Mouse (Mus musculus) embryonic facial prominence, embryonic 11.5 days (tissue): ENCODE measurements around the gene Aftph. TPM values are rescaled to one million over a fixed set of nuclear protein-coding genes. Genes with fewer than 3 reads are reported as not detected.
A peak's percentile ranks its signal among the peaks of the same experiment; 100 is the strongest.

Experiments
- ATAC-seq: fragments of 200-750 bp; cut with Nextera tagmentation; replicated peaks from 2 replicates; pipeline ENCODE4 v1.8.0; 2017; ENCODE audit warnings: low read depth; ENCODE audit not compliant: insufficient number of reproducible peaks, low FRiP score, low TSS enrichment
- DNase-seq: peaks from one replicate; pipeline ENCODE4 v3.0.0-alpha.2; 2015; ENCODE audit warnings: low spot score
- H3K27ac ChIP-seq: fragments of 300-500 bp; sonication (generic); replicated peaks from 2 replicates; pipeline ENCODE4 v1.5.1; 2014; ENCODE audit warnings: mild to moderate bottlenecking, low read depth, low read length, control low read depth
- H3K27me3 ChIP-seq: fragments of 300-500 bp; sonication (generic); 2 replicates; pipeline ENCODE4 v1.6.1; 2014; ENCODE audit warnings: mild to moderate bottlenecking, low read length, moderate library complexity, mixed read lengths; ENCODE audit not compliant: control insufficient read depth, insufficient read depth
- H3K36me3 ChIP-seq: fragments of 300-500 bp; sonication (generic); replicated peaks from 2 replicates; pipeline ENCODE4 v1.6.1; 2014; ENCODE audit warnings: low read depth, mild to moderate bottlenecking, low read length, moderate library complexity, mixed read lengths; ENCODE audit not compliant: control insufficient read depth, insufficient read depth
- H3K4me1 ChIP-seq: fragments of 300-500 bp; sonication (generic); 2 replicates; pipeline ENCODE4 v1.6.1; 2014; ENCODE audit warnings: low read length, mixed read lengths; ENCODE audit not compliant: control insufficient read depth, insufficient read depth
- H3K4me2 ChIP-seq: fragments of 300-500 bp; sonication (generic); 2 replicates; pipeline ENCODE4 v1.6.1; 2014; ENCODE audit warnings: low read depth, mild to moderate bottlenecking, control low read depth, low read length, moderate library complexity
- H3K4me3 ChIP-seq: fragments of 300-500 bp; sonication (generic); 2 replicates; pipeline ENCODE4 v1.5.1; 2014; ENCODE audit warnings: low read depth, low read length, control low read depth
- H3K9ac ChIP-seq: fragments of 300-500 bp; sonication (generic); replicated peaks from 2 replicates; pipeline ENCODE4 v1.6.1; 2014; ENCODE audit warnings: mild to moderate bottlenecking, control low read depth, low read length
- H3K9me3 ChIP-seq: fragments of 300-500 bp; sonication (generic); replicated peaks from 2 replicates; pipeline ENCODE4 v1.6.1; 2016; ENCODE audit warnings: mild to moderate bottlenecking, low read length, inconsistent platforms, mixed read lengths; ENCODE audit not compliant: control insufficient read depth
- WGBS: fragments of 180-500 bp; shearing (Covaris S2); extraction: QIAGEN DNeasy Blood & Tissue Kit; methylation state at CpG from one replicate; pipeline ENCODE4 v1.1.7; 2014; 5-methylcytosine and 5-hydroxymethylcytosine counted together
- polyA plus RNA-seq: library from polyadenylated mRNA; unstranded; fragments of >200 nt; fragmentation: Nextera tagmentation; extraction: Ambion mirVana; gene quantifications from 2 replicates; pipeline ENCODE4 v1.2.1, GENCODE M21; 2014

Aftph gene
- 21.4 and 22.1 TPM in 2 replicates for polyA plus RNA-seq

GRCm38 (mm10) chr11:20741201-20742100 lies at the start of gene Aftph:
TSS of gene Aftph (minus strand) at chr11:20741589.
- Histone ChIP-seq H3K4me1 (no peaks in the 10 kb centered on the region), H3K27me3 (no peaks in the 10 kb centered on the region), H3K9me3 (no peaks in the 10 kb centered on the region), H3K36me3 (no peaks in the 10 kb centered on the region), H3K9ac (peak within 1 kb of the TSS; percentile 69), H3K4me3 (peak within 1 kb of the TSS; percentile 97), H3K4me2 (peak within 1 kb of the TSS; percentile 89), H3K27ac (peak within 1 kb of the TSS; percentile 81)
- DNase-seq: peak; percentile 98
- WGBS: under 1% methylated on average over 68 of the region's 81 CpGs
- ATAC-seq: peak; percentile 99

GRCm38 (mm10) chr11:20789015-20789414 lies 47.6 kb upstream of the Aftph start:
- ATAC-seq (no peak), DNase-seq (no peak)
- Histone ChIP-seq H3K27ac (no peak overlapping the region), H3K4me1 (no peaks in the 10 kb centered on the region), H3K4me2 (no peak overlapping the region), H3K4me3 (no peak overlapping the region), H3K36me3 (no peaks in the 10 kb centered on the region), H3K27me3 (no peaks in the 10 kb centered on the region), H3K9ac (no peak overlapping the region), H3K9me3 (no peaks in the 10 kb centered on the region)
- WGBS: 78% methylated on average over 1 of the region's 1 CpGs

GRCm38 (mm10) chr11:20788070-20788469 lies 46.7 kb upstream of the Aftph start:
- no peak for DNase-seq
- ATAC-seq: no peak
- H3K4me2 ChIP-seq: no peak overlapping the region
- WGBS: 62% methylated on average over 3 of the region's 3 CpGs
- H3K27me3 ChIP-seq: no peaks in the 10 kb centered on the region
- H3K4me3 ChIP-seq: no peak overlapping the region
- no peaks in the 10 kb centered on the region for H3K9me3 ChIP-seq
- no peak overlapping the region for H3K27ac ChIP-seq
- no peaks in the 10 kb centered on the region for H3K36me3 ChIP-seq
- no peaks in the 10 kb centered on the region for H3K4me1 ChIP-seq
- no peak overlapping the region for H3K9ac ChIP-seq

- Histone ChIP-seq H3K27me3 (no peaks in the 10 kb centered on the region), H3K9me3 (no peaks in the 10 kb centered on the region), H3K4me2 (no peak overlapping the region), H3K27ac (no peak overlapping the region), H3K36me3 (no peaks in the 10 kb centered on the region), H3K9ac (no peak overlapping the region), H3K4me3 (no peak overlapping the region), H3K4me1 (no peaks in the 10 kb centered on the region)
- ATAC-seq (no peak), DNase-seq (no peak)
- WGBS: 73% methylated on average over 2 of the region's 2 CpGs
Measured at GRCm38 (mm10) chr11:20786191-20786590, 44.8 kb upstream of the Aftph start.

GRCm38 (mm10) chr11:20785186-20785585 lies 43.8 kb upstream of the Aftph start:
- Histone ChIP-seq H3K36me3 (no peaks in the 10 kb centered on the region), H3K4me2 (no peak overlapping the region), H3K9me3 (no peaks in the 10 kb centered on the region), H3K9ac (no peak overlapping the region), H3K4me3 (no peak overlapping the region), H3K27ac (no peak overlapping the region), H3K27me3 (no peaks in the 10 kb centered on the region), H3K4me1 (no peaks in the 10 kb centered on the region)
- ATAC-seq: no peak
- DNase-seq: no peak
- WGBS: 90% methylated on average over 1 of the region's 1 CpGs

- no peaks in the 10 kb centered on the region for H3K36me3 ChIP-seq
- H3K9me3 ChIP-seq: no peaks in the 10 kb centered on the region
- no peaks in the 10 kb centered on the region for H3K4me1 ChIP-seq
- H3K9ac ChIP-seq: no peak overlapping the region
- DNase-seq (no peak), ATAC-seq (no peak)
- no peak overlapping the region for H3K4me3 ChIP-seq
- WGBS: 77% methylated on average over 6 of the region's 6 CpGs
- no peaks in the 10 kb centered on the region for H3K27me3 ChIP-seq
- no peak overlapping the region for H3K27ac ChIP-seq
- H3K4me2 ChIP-seq: no peak overlapping the region
Measured at GRCm38 (mm10) chr11:20784776-20785175, 43.4 kb upstream of the Aftph start.

- no peak for DNase-seq
- ATAC-seq: no peak
- H3K9me3 ChIP-seq: no peaks in the 10 kb centered on the region
Measured at GRCm38 (mm10) chr11:20783467-20783866, 42.1 kb upstream of the Aftph start.

GRCm38 (mm10) chr11:20782620-20783019 lies 41.2 kb upstream of the Aftph start:
- Histone ChIP-seq H3K9me3 (no peaks in the 10 kb centered on the region), H3K4me2 (no peak overlapping the region), H3K27me3 (no peaks in the 10 kb centered on the region), H3K27ac (no peak overlapping the region), H3K9ac (no peak overlapping the region), H3K36me3 (no peaks in the 10 kb centered on the region), H3K4me3 (no peak overlapping the region), H3K4me1 (no peaks in the 10 kb centered on the region)
- WGBS: 58% methylated on average over 2 of the region's 2 CpGs
- DNase-seq: no peak
- no peak for ATAC-seq

More at GRCm38 (mm10) chr11:20783467-20783866, 42.1 kb upstream of the Aftph start:
- Histone ChIP-seq H3K4me2 (no peak overlapping the region), H3K4me1 (no peaks in the 10 kb centered on the region), H3K9ac (no peak overlapping the region), H3K27ac (no peak overlapping the region), H3K36me3 (no peaks in the 10 kb centered on the region), H3K27me3 (no peaks in the 10 kb centered on the region), H3K4me3 (no peak overlapping the region)
- WGBS: 76% methylated on average over 1 of the region's 1 CpGs
